Mouse (Mus musculus): ENCODE results near the gene Epha7.
A peak's percentile ranks its signal among the peaks of the same experiment; 100 is the strongest.

Gene Epha7

GRCm38 (mm10) chr4:28812691-28813289, at the start of gene Epha7:
Gene Epha7 (plus strand): TSS chr4:28813131.
- DNase-seq (ENCODE audit: inconsistent age in 2 of 2, low spot score in 1 of 2) = peak; percentile 97 to 98

GRCm38 (mm10) chr4:28783961-28784360, 29.0 kb upstream of the Epha7 start:
- no peak for DNase-seq (ENCODE audit: inconsistent age in 2 of 2, low spot score in 1 of 2)

- DNase-seq (ENCODE audit: inconsistent age in 2 of 2, low spot score in 1 of 2) = peak in 1 of 2 experiments; percentile 39
Measured at GRCm38 (mm10) chr4:28808800-28809199, 4.1 kb upstream of the Epha7 start.

GRCm38 (mm10) chr4:28809703-28810102, 3.2 kb upstream of the Epha7 start:
- no peak for DNase-seq (ENCODE audit: inconsistent age in 2 of 2, low spot score in 1 of 2)

- peak; percentile 32 to 77 for DNase-seq (ENCODE audit: inconsistent age in 2 of 2, low spot score in 1 of 2)
Measured at GRCm38 (mm10) chr4:28813551-28814475, 882 bp downstream of the Epha7 start.

GRCm38 (mm10) chr4:28814476-28814815, 1.5 kb downstream of the Epha7 start:
- DNase-seq (ENCODE audit: inconsistent age in 2 of 2, low spot score in 1 of 2) = no peak

- peak; percentile 30 to 72 for DNase-seq (ENCODE audit: inconsistent age in 2 of 2, low spot score in 1 of 2)
Measured at GRCm38 (mm10) chr4:28814816-28815620, 2.1 kb downstream of the Epha7 start.

- DNase-seq (ENCODE audit: inconsistent age in 2 of 2, low spot score in 1 of 2) = no peak
Measured at GRCm38 (mm10) chr4:28815621-28815920, 2.6 kb downstream of the Epha7 start.

GRCm38 (mm10) chr4:28823616-28824015, 10.7 kb downstream of the Epha7 start:
- no peak for DNase-seq (ENCODE audit: inconsistent age in 2 of 2, low spot score in 1 of 2)

GRCm38 (mm10) chr4:28824616-28825015, 11.7 kb downstream of the Epha7 start:
- peak in 1 of 2 experiments; percentile 20 for DNase-seq (ENCODE audit: inconsistent age in 2 of 2, low spot score in 1 of 2)

- DNase-seq (ENCODE audit: inconsistent age in 2 of 2, low spot score in 1 of 2) = no peak
Measured at GRCm38 (mm10) chr4:28837669-28838068, 24.7 kb downstream of the Epha7 start.

GRCm38 (mm10) chr4:28846311-28846710, 33.4 kb downstream of the Epha7 start:
- DNase-seq (ENCODE audit: inconsistent age in 2 of 2, low spot score in 1 of 2) = no peak

- no peak for DNase-seq (ENCODE audit: inconsistent age in 2 of 2, low spot score in 1 of 2)
Measured at GRCm38 (mm10) chr4:28850388-28850787, 37.5 kb downstream of the Epha7 start.

- DNase-seq (ENCODE audit: inconsistent age in 2 of 2, low spot score in 1 of 2) = no peak
Measured at GRCm38 (mm10) chr4:28862845-28863666, 50.1 kb downstream of the Epha7 start.

- no peak for DNase-seq (ENCODE audit: inconsistent age in 2 of 2, low spot score in 1 of 2)
Measured at GRCm38 (mm10) chr4:28866411-28866810, 53.5 kb downstream of the Epha7 start.

- DNase-seq (ENCODE audit: inconsistent age in 2 of 2, low spot score in 1 of 2) = no peak
Measured at GRCm38 (mm10) chr4:28871615-28872014, 58.7 kb downstream of the Epha7 start.

GRCm38 (mm10) chr4:28881271-28882044, 68.5 kb downstream of the Epha7 start:
- no peak for DNase-seq (ENCODE audit: inconsistent age in 2 of 2, low spot score in 1 of 2)

GRCm38 (mm10) chr4:28889630-28890029, 76.7 kb downstream of the Epha7 start:
- DNase-seq (ENCODE audit: inconsistent age in 2 of 2, low spot score in 1 of 2) = no peak

- DNase-seq (ENCODE audit: inconsistent age in 2 of 2, low spot score in 1 of 2) = no peak
Measured at GRCm38 (mm10) chr4:28890102-28890501, 77.2 kb downstream of the Epha7 start.

GRCm38 (mm10) chr4:28895480-28895879, 82.5 kb downstream of the Epha7 start:
- no peak for DNase-seq (ENCODE audit: inconsistent age in 2 of 2, low spot score in 1 of 2)

Measured in adrenal gland, adult (tissue).